Mouse (Mus musculus): ENCODE results near the gene Edil3.

- TF ChIP-seq EP300 (optimal IDR thresholded peaks at IDR 0.05) (no peak), CTCF (IDR thresholded peaks at IDR 0.05; ENCODE audit: low read depth) (no peak)
Observed at GRCm38 (mm10) chr13:89324282-89324681, 503.0 kb downstream of the Edil3 start.
